Mouse (Mus musculus) CH12.LX (cell line): ENCODE measurements around the gene Fam71b. TPM values are rescaled to one million over a fixed set of nuclear protein-coding genes. Genes with fewer than 3 reads are reported as not detected.
A peak's percentile ranks its signal among the peaks of the same experiment; 100 is the strongest.

ENCODE experiments used
- DNase-seq: peaks from one replicate; pipeline ENCODE4 v3.0.0-alpha.2; 2013; ENCODE audit errors: extremely low read depth
- H3K27ac ChIP-seq: 2 replicates; pipeline ENCODE4 v1.5.1; 2012; ENCODE audit warnings: low read depth, mild to moderate bottlenecking, control low read depth, moderate library complexity; ENCODE audit not compliant: insufficient read depth
- H3K27me3 ChIP-seq: replicated peaks from 2 replicates; pipeline ENCODE3; 2012; ENCODE audit warnings: inconsistent platforms
- H3K36me3 ChIP-seq, 2 experiments: replicated peaks in 1 of 2; 2 replicates each; pipeline versions ENCODE3 to v1.6.1; 2012; ENCODE audit warnings: inconsistent platforms in 1 of 2, low read length in 1 of 2, mild to moderate bottlenecking in 1 of 2, mixed read lengths in 1 of 2, moderate library complexity in 1 of 2; ENCODE audit not compliant: control insufficient read depth in 1 of 2, insufficient read depth in 1 of 2
- H3K4me1 ChIP-seq, 2 experiments: 2 replicates each; pipeline ENCODE4 v1.6.1; 2012; ENCODE audit warnings: inconsistent platforms in 1 of 2, moderate library complexity in 1 of 2; ENCODE audit not compliant: insufficient read depth in 2 of 2, control insufficient read depth in 1 of 2
- H3K4me2 ChIP-seq: 2 replicates; pipeline ENCODE4 v1.6.1; 2012; ENCODE audit warnings: low read depth, mild to moderate bottlenecking, control low read depth; ENCODE audit not compliant: poor library complexity, insufficient read depth, severe bottlenecking
- H3K4me3 ChIP-seq, 3 experiments: fragments of 150-350 bp in 1 of 3; sonication (generic) in 1 of 3; replicated peaks in 1 of 3; 2 replicates each; pipeline versions ENCODE3 to v1.5.1; 2011 to 2012; ENCODE audit warnings: low read depth in 2 of 3, low read length in 2 of 3, mild to moderate bottlenecking in 2 of 3, moderate library complexity in 2 of 3, control low read depth in 1 of 3, improper control_type of control experiment in 1 of 3, inconsistent platforms in 1 of 3, mixed read lengths in 1 of 3; ENCODE audit not compliant: poor library complexity in 1 of 3
- H3K79me2 ChIP-seq: replicated peaks from 2 replicates; pipeline ENCODE4 v1.6.1; 2012; ENCODE audit warnings: mild to moderate bottlenecking, moderate library complexity; ENCODE audit not compliant: control insufficient read depth, poor library complexity, insufficient read depth, severe bottlenecking; ENCODE audit errors: extremely low read depth
- H3K9ac ChIP-seq: 2 replicates; pipeline ENCODE4 v1.6.1; 2012; ENCODE audit warnings: low read depth, mild to moderate bottlenecking, control low read depth, moderate library complexity; ENCODE audit not compliant: insufficient read depth
- H3K9me3 ChIP-seq: replicated peaks from 2 replicates; pipeline ENCODE3; 2012; ENCODE audit warnings: low read length, inconsistent platforms, mixed read lengths
- BHLHE40 ChIP-seq: IDR thresholded peaks from 2 replicates; pipeline ENCODE4 v1.6.1; 2011; ENCODE audit warnings: mild to moderate bottlenecking, low read depth, low read length, improper control_type of control experiment
- CHD1 ChIP-seq: IDR thresholded peaks from 2 replicates; pipeline ENCODE4 v1.6.1; 2012; ENCODE audit warnings: low read depth, low read length, improper control_type of control experiment, inconsistent platforms
- E2F4 ChIP-seq: IDR thresholded peaks from 2 replicates; pipeline ENCODE4 v1.6.1; 2011; ENCODE audit warnings: low read depth, low read length, improper control_type of control experiment; ENCODE audit not compliant: insufficient replicate concordance
- ELF1 ChIP-seq: IDR thresholded peaks from 2 replicates; pipeline ENCODE4 v1.6.1; 2014; ENCODE audit warnings: low read depth, mild to moderate bottlenecking, inconsistent platforms, low read length, improper control_type of control experiment
- EP300 ChIP-seq: IDR thresholded peaks from 2 replicates; pipeline ENCODE4 v1.6.1; 2011; ENCODE audit warnings: low read length, improper control_type of control experiment
- ETS1 ChIP-seq: conservative IDR thresholded peaks from 2 replicates; pipeline ENCODE4 v1.6.1; 2012; ENCODE audit warnings: low read depth, mild to moderate bottlenecking, inconsistent platforms, low read length, improper control_type of control experiment, moderate library complexity
- GABPA ChIP-seq: IDR thresholded peaks from 2 replicates; pipeline ENCODE4 v1.6.1; 2012; ENCODE audit warnings: low read depth, low read length, improper control_type of control experiment, inconsistent platforms; ENCODE audit not compliant: insufficient replicate concordance
- HCFC1 ChIP-seq: IDR thresholded peaks from 2 replicates; pipeline ENCODE4 v1.6.1; 2012; ENCODE audit warnings: low read depth, mild to moderate bottlenecking, inconsistent platforms, low read length, improper control_type of control experiment
- JUN ChIP-seq: IDR thresholded peaks from 2 replicates; pipeline ENCODE4 v1.6.1; 2011; ENCODE audit warnings: low read depth, mild to moderate bottlenecking, low read length, improper control_type of control experiment, moderate library complexity; ENCODE audit not compliant: insufficient read depth
- JUND ChIP-seq: conservative IDR thresholded peaks from 2 replicates; pipeline ENCODE4 v1.6.1; 2011; ENCODE audit warnings: low read depth, low read length, improper control_type of control experiment
- MAFK ChIP-seq: IDR thresholded peaks from 2 replicates; pipeline ENCODE4 v1.6.1; 2011; ENCODE audit warnings: low read length, improper control_type of control experiment; ENCODE audit not compliant: insufficient replicate concordance
- MAX ChIP-seq: IDR thresholded peaks from 2 replicates; pipeline ENCODE4 v1.6.1; 2011; ENCODE audit warnings: low read length, improper control_type of control experiment
- MAZ ChIP-seq: IDR thresholded peaks from 2 replicates; pipeline ENCODE4 v1.6.1; 2012; ENCODE audit warnings: low read depth, mild to moderate bottlenecking, inconsistent platforms, low read length, improper control_type of control experiment, moderate library complexity
- MEF2A ChIP-seq: IDR thresholded peaks from 2 replicates; pipeline ENCODE4 v1.6.1; 2014; ENCODE audit warnings: low read depth, mild to moderate bottlenecking, inconsistent platforms, low read length, improper control_type of control experiment, borderline replicate concordance
- NELFE ChIP-seq: IDR thresholded peaks from 2 replicates; pipeline ENCODE4 v1.6.1; 2011; ENCODE audit warnings: low read depth, low read length, improper control_type of control experiment
- NRF1 ChIP-seq: IDR thresholded peaks from 2 replicates; pipeline ENCODE4 v1.6.1; 2014; ENCODE audit warnings: low read depth, mild to moderate bottlenecking, inconsistent platforms, low read length, improper control_type of control experiment, moderate library complexity
- PAX5 ChIP-seq: IDR thresholded peaks from 2 replicates; pipeline ENCODE4 v1.6.1; 2012; ENCODE audit warnings: low read length, inconsistent platforms, mixed read lengths
- POLR2AphosphoS2 ChIP-seq: IDR thresholded peaks from 2 replicates; pipeline ENCODE4 v1.6.1; 2011; ENCODE audit warnings: low read depth, low read length, improper control_type of control experiment
- RAD21 ChIP-seq: IDR thresholded peaks from 2 replicates; pipeline ENCODE4 v1.6.1; 2011; ENCODE audit warnings: low read depth, mild to moderate bottlenecking, low read length, improper control_type of control experiment, moderate library complexity
- RCOR1 ChIP-seq: conservative IDR thresholded peaks from 2 replicates; pipeline ENCODE4 v1.6.1; 2012; ENCODE audit warnings: low read depth, mild to moderate bottlenecking, inconsistent platforms, low read length, improper control_type of control experiment
- SIN3A ChIP-seq: IDR thresholded peaks from 2 replicates; pipeline ENCODE4 v1.6.1; 2012; ENCODE audit warnings: low read length, improper control_type of control experiment, inconsistent platforms
- TBP ChIP-seq: conservative IDR thresholded peaks from 2 replicates; pipeline ENCODE4 v1.6.1; 2011; ENCODE audit warnings: low read depth, low read length, improper control_type of control experiment
- UBTF ChIP-seq: IDR thresholded peaks from 2 replicates; pipeline ENCODE4 v1.6.1; 2012; ENCODE audit warnings: low read depth, mild to moderate bottlenecking, inconsistent platforms, low read length, improper control_type of control experiment, moderate library complexity
- USF2 ChIP-seq: conservative IDR thresholded peaks from 2 replicates; pipeline ENCODE4 v1.6.1; 2011; ENCODE audit warnings: low read depth, low read length, improper control_type of control experiment
- ZC3H11A ChIP-seq: IDR thresholded peaks from 2 replicates; pipeline ENCODE4 v1.6.1; 2012; ENCODE audit warnings: low read depth, mild to moderate bottlenecking, inconsistent platforms, low read length, improper control_type of control experiment
- ZNF384 ChIP-seq: IDR thresholded peaks from 2 replicates; pipeline ENCODE4 v1.6.1; 2012; ENCODE audit warnings: low read depth, low read length, improper control_type of control experiment, inconsistent platforms
- dilution Hi-C: fragments of 300-500 bp; cut with MboI; formaldehyde crosslinking; loops from 2 replicates; pipeline ENCODE4 v1.14.3; 2020; ENCODE audit warnings: low sequenced_read_pairs; ENCODE audit not compliant: extremely low pct_unique_long_range_greater_than_20kb, extremely low pct_ligation_motif_present
- in situ Hi-C: fragments of 300-500 bp; cut with MboI; formaldehyde crosslinking; loops from 3 replicates; pipeline ENCODE4 v1.14.3; 2019; ENCODE audit warnings: low sequenced_read_pairs, low pct_ligation_motif_present, low pct_unique_long_range_greater_than_20kb, mixed read lengths
- polyA plus RNA-seq: library from polyadenylated mRNA; unstranded; fragments of >175 nt; gene quantifications from 2 replicates; pipeline ENCODE4 v1.2.1, GENCODE M21; 2012; ENCODE audit warnings: low read depth; ENCODE audit not compliant: insufficient read length
- total RNA-seq, 2 experiments: library from RNA; depleted of rRNA; stranded (reverse); fragments of 300-350 nt in 1 of 2; fragments of >200 nt in 1 of 2; gene quantifications; 2 replicates each; pipeline ENCODE4 v1.2.3; 2012 to 2014

The Fam71b gene
- total and polyA plus RNA-seq, 3 experiments: 0.46 to 2.6 (median 2.4) TPM

DNA sequence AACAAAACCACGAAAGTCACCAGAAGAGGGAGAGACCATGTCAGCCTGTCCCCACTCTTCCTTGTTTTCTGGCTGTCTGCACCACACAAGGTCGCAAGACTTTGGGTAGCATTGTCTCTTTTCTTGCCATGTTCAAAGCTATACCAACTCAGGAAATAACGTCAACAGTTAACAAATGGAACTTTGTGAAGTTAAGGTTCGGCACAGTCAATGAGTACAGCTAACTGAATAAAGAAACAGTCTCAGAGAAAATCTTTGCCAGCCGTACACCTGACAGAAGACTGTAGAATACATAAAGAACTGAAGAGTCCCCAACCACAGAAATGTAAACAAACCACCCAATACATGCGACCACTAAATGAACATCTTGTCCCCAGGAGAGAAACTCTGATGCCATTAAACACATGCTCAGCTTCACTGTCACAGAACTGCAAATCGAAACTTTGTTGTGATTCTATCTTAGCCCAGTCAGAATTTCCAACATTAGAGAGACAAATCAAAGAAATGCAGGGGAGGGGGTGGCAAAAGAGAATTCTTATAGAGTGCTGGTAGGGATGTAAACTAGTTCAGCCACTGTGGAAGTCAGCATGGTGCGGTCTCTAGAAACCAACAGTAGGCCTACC lies 23.9 kb upstream of the Fam71b start:
- Histone ChIP-seq H3K4me1 (peaks cover 34 to 54% of the 10 kb centered on the region in 2 experiments), H3K36me3 (no peaks in the 10 kb centered on the region), H3K79me2 (no peaks in the 10 kb centered on the region), H3K27me3 (no peaks in the 10 kb centered on the region), H3K9me3 (no peaks in the 10 kb centered on the region), H3K4me2 (peak overlapping the region; percentile 89), H3K4me3 (peak overlapping the region in 2 of 3 experiments; percentile 8 to 25), H3K9ac (peak overlapping the region; percentile 81), H3K27ac (peak overlapping the region; percentile 95)
- TF ChIP-seq PAX5 (no peak), JUN (0 out of 2 replicates have a peak, but pooled peaks have one; percentile 18), SIN3A (peak; percentile 1), UBTF (no peak), RCOR1 (no peak), MAX (peak; percentile 72), BHLHE40 (peak; percentile 43; the same call in 1 of the 2 replicates), ETS1 (0 out of 2 replicates have a peak, but pooled peaks have one; percentile 21)
- no peak for DNase-seq
- in situ Hi-C loops: no loop called here
- dilution Hi-C loops: no loop called here

DNA sequence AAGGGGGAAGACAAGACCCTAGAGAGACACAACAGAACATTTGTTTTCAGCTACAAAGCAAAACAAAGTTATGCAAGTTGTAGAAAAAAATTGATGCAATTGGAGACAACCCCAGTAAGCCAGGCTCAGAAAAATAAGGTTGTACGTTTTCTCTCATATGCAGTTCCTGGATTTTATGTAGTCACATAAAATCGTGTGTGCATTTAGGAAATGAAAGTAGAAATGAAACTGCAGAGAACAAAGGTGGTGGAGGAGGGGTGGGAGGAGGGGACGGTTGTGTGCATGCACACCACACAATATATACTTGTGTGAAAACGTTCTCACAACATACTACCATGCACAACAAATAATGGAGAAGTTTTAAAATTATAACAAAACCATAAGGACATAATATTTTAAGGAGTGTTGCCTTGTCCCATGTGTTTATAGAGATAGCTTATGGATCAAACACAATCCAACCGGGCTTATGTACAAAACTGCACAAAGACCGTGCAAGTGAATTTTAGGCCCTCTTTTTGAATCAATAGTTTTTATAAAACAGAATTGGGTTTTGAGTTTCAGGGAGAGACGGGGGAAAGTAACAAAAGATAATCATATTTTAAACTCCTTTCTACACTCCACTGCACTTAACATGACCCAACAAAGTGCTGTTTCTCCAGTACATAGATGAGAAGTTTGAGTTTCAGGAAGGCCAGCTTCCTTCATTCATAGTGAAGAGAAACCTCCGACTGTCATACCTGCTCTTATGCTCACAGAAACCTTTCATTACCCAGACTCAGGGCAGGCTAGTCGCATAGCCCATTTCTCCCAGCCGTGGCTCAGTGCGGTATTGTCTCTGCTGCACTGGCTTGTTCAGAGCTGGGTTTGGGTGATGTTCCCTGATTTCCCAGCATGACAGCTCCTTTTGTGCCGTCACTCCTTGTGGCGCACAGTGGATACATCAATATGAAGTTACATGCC lies 23.0 kb upstream of the Fam71b start:
- no peaks in the 10 kb centered on the region for H3K36me3 ChIP-seq
- peaks cover 34 to 54% of the 10 kb centered on the region in 2 experiments for H3K4me1 ChIP-seq
- peak overlapping the region; percentile 95 for H3K27ac ChIP-seq
- H3K4me2 ChIP-seq: peak overlapping the region; percentile 89
- dilution Hi-C loops (no loop called here), in situ Hi-C loops (no loop called here)
- peak; percentile 64 for DNase-seq
- no peaks in the 10 kb centered on the region for H3K27me3 ChIP-seq
- peak overlapping the region; percentile 81 for H3K9ac ChIP-seq
- no peaks in the 10 kb centered on the region for H3K9me3 ChIP-seq
- H3K79me2 ChIP-seq: no peaks in the 10 kb centered on the region
- H3K4me3 ChIP-seq: peak overlapping the region in 1 of 3 experiments; percentile 25
- TF ChIP-seq ZC3H11A (no peak), POLR2AphosphoS2 (no peak), USF2 (no peak), RCOR1 (no peak), NELFE (0 out of 2 replicates have a peak, but pooled peaks have one; percentile 14), MAX (peak; percentile 26; the same call in 1 of the 2 replicates), E2F4 (no peak), MAFK (no peak), JUN (no peak), TBP (peak; percentile 80), UBTF (no peak), EP300 (peak; percentile 89), MEF2A (0 out of 2 replicates have a peak, but pooled peaks have one; percentile 68), CHD1 (no peak; the same call in 1 of the 2 replicates), HCFC1 (no peak), SIN3A (0 out of 2 replicates have a peak, but pooled peaks have one; percentile 61), GABPA (no peak), BHLHE40 (peak; percentile 76), PAX5 (no peak), JUND (peak; percentile 67), ELF1 (peak; percentile 51; the same call in 1 of the 2 replicates), NRF1 (no peak), RAD21 (no peak; the same call in none of the 2 replicates), ZNF384 (peak; percentile 23; the same call in 1 of the 2 replicates), MAZ (no peak)
